8 mouse cellular contexts compared by ENCODE assay signal in genomic region chr16:31948345-31948774, GRCm38 (mm10). TPM values are rescaled to one million over a fixed set of nuclear protein-coding genes. Genes with fewer than 3 reads are reported as not detected.
DNase-seq lines count a peak whose midpoint lies in the region; ATAC-seq and TF ChIP-seq lines count a peak whose summit lies in the region.

TSS of gene 0610012G03Rik (minus strand) at chr16:31948494.
TSS of gene Ncbp2 (plus strand) at chr16:31948513.

- H3K4me2 ChIP-seq in hindbrain, postnatal 0 days (ENCODE audit: low read depth, low read length), result peak within 1 kb of the TSS; percentile 94

- H3K27ac ChIP-seq in gastrocnemius, adult 2 months, result peak within 1 kb of the TSS; percentile 96
- peak within 1 kb of the TSS; percentile 95 for H3K27ac ChIP-seq in hindbrain, postnatal 0 days
- H3K27ac ChIP-seq in left cerebral cortex, adult 2 months, result peak within 1 kb of the TSS; percentile 85

- under 1% methylated on average over 54 of the region's 55 CpGs for whole genome bisulfite sequencing in hindbrain, postnatal 0 days

- no peaks in the 10 kb centered on the region for H3K27me3 ChIP-seq in hindbrain, postnatal 0 days (ENCODE audit: insufficient read depth, low read length)

- TF ChIP-seq CTCF in gastrocnemius, adult 2 months (IDR thresholded peaks at IDR 0.05), result no peak; the same call in 1 of the 2 replicates
- peak; percentile 33 for TF ChIP-seq CTCF in hindbrain, postnatal 0 days (IDR thresholded peaks at IDR 0.05; ENCODE audit: low read depth)
- peak; percentile 8 for TF ChIP-seq CTCF in left cerebral cortex, adult 2 months (IDR thresholded peaks at IDR 0.05)

- no peaks in the 10 kb centered on the region for H3K36me3 ChIP-seq in hindbrain, postnatal 0 days (ENCODE audit: insufficient read depth, low read length)

- intact Hi-C loops in gastrocnemius, adult 2 months (cut with DNase I), result loop anchor here (2.0 to 10.0 kb wide), 2 partner anchors 54 to 296 kb away; partner anchors contain the start of genes Fbxo45, Senp5 and Wdr53
- intact Hi-C loops in left cerebral cortex, adult 2 months (cut with DNase I), result loop anchor here (1.0 to 10.0 kb wide), 2 partner anchors 55 to 296 kb away; partner anchors contain the start of genes Fbxo45, Senp5 and Wdr53

- H3K4me1 ChIP-seq in hindbrain, postnatal 0 days (ENCODE audit: insufficient read depth, low read length), result peaks cover 24% of the 10 kb centered on the region

- peak within 1 kb of the TSS; percentile 92 for H3K9ac ChIP-seq in hindbrain, postnatal 0 days (replicated peaks; ENCODE audit: low read length)

- peak; percentile 93 for ATAC-seq in hindbrain, postnatal 0 days
- peak; percentile 93 for ATAC-seq in megakaryocyte, adult 5-6 weeks (ENCODE audit: poor library complexity, severe bottlenecking)

- H3K4me3 ChIP-seq in gastrocnemius, adult 2 months, result peak within 1 kb of the TSS; percentile 98
- H3K4me3 ChIP-seq in hindbrain, postnatal 0 days (ENCODE audit: low read length), result peak within 1 kb of the TSS; percentile 91
- H3K4me3 ChIP-seq in left cerebral cortex, adult 2 months, result peak within 1 kb of the TSS; percentile 66

- no peaks in the 10 kb centered on the region for H3K9me3 ChIP-seq in hindbrain, postnatal 0 days (ENCODE audit: low read length)

- peak; percentile 84 for DNase-seq in WW6 (ENCODE audit: low read depth, low spot score)
- DNase-seq in cerebellum, postnatal 4 days (ENCODE audit: low spot score in 2 of 2), result peak; percentile 98
- peak; percentile 98 for DNase-seq in gastrocnemius, adult 2 months
- DNase-seq in hindbrain, postnatal 0 days (ENCODE audit: low spot score), result peak; percentile 98
- peak; percentile 96 to 99 for DNase-seq in left cerebral cortex, adult 2 months (ENCODE audit: extremely low spot score in 1 of 2, low spot score in 2 of 2)
- peak; percentile 97 to 98 for DNase-seq in right cerebral cortex, adult 2 months (ENCODE audit: low spot score in 2 of 2)
- peak; percentile 97 for DNase-seq in urinary bladder, postnatal 14 days (ENCODE audit: low spot score)

RNA-seq across cellular contexts. Expression of gene 0610012G03Rik, which starts in this region (rescaled TPM):
- total RNA-seq in gastrocnemius, adult 2 months (2021), result 10 to 100 TPM; 52.1 to 66.5 TPM
- total RNA-seq in hindbrain, postnatal 0 days (2014; rRNA removed), result 111 and 117 TPM in 2 replicates
- polyA plus RNA-seq in hindbrain, postnatal 0 days (2015; fragmentation: Nextera tagmentation; extraction: Ambion mirVana), result 142 and 144 TPM in 2 replicates
- 10 to 100 TPM; 40.4 to 45.1 TPM for total RNA-seq in left cerebral cortex, adult 2 months (2021)
- total RNA-seq in megakaryocyte, adult 5-6 weeks (2015), result 23.1 and 23.8 TPM in 2 replicates
- 8.7 and 11.1 TPM in 2 replicates for total RNA-seq in megakaryocyte, adult 5-6 weeks (2017)

RNA-seq across cellular contexts. Expression of gene Ncbp2, which starts in this region (rescaled TPM):
- 10 to 100 TPM; 11.5 to 17.9 TPM for total RNA-seq in gastrocnemius, adult 2 months (2021)
- total RNA-seq in hindbrain, postnatal 0 days (2014; rRNA removed), result 18.0 and 19.9 TPM in 2 replicates
- 63.7 and 64.9 TPM in 2 replicates for polyA plus RNA-seq in hindbrain, postnatal 0 days (2015; fragmentation: Nextera tagmentation; extraction: Ambion mirVana)
- 10 to 100 TPM; 47.3 to 47.4 TPM for total RNA-seq in left cerebral cortex, adult 2 months (2021)
- 18.1 and 20.2 TPM in 2 replicates for total RNA-seq in megakaryocyte, adult 5-6 weeks (2015)
- 20.0 and 30.1 TPM in 2 replicates for total RNA-seq in megakaryocyte, adult 5-6 weeks (2017)

Comparison
In these comparisons a context has a peak if more than half of its experiments do, and no peak if none do; other contexts are left out.
1. Peak in every context shown above with its lines: DNase-seq, ATAC-seq, H3K4me3 ChIP-seq and H3K27ac ChIP-seq.